Mouse (Mus musculus) bone marrow, adult 2 months (tissue): ENCODE data around the gene Cxcl17. TPM values are rescaled to one million over a fixed set of nuclear protein-coding genes. Genes with fewer than 3 reads are reported as not detected.
A peak's percentile ranks its signal among the peaks of the same experiment; 100 is the strongest.

ENCODE experiments used
- H3K27ac ChIP-seq: fragments of 200-500 bp; 2 replicates; pipeline ENCODE4 v1.5.1; 2012; ENCODE audit warnings: low read depth, mild to moderate bottlenecking, control low read depth, inconsistent platforms, low read length; ENCODE audit not compliant: control insufficient read depth, poor library complexity, insufficient read depth
- H3K4me1 ChIP-seq: fragments of 200-500 bp; 2 replicates; pipeline ENCODE4 v1.6.1; 2011; ENCODE audit warnings: low read length; ENCODE audit not compliant: control insufficient read depth, insufficient read depth
- H3K4me3 ChIP-seq: fragments of 200-500 bp; replicated peaks from 2 replicates; pipeline ENCODE3; 2011; ENCODE audit warnings: mild to moderate bottlenecking, low read depth, low read length, control low read depth; ENCODE audit not compliant: control insufficient read depth
- CTCF ChIP-seq: fragments of 200-500 bp; IDR thresholded peaks from 2 replicates; pipeline ENCODE4 v1.5.1; 2011; ENCODE audit warnings: low read length, control low read depth; ENCODE audit not compliant: control insufficient read depth, insufficient read depth
- POLR2A ChIP-seq: fragments of 200-500 bp; IDR thresholded peaks from 2 replicates; pipeline ENCODE4 v1.6.1; 2011; ENCODE audit warnings: low read depth, mild to moderate bottlenecking, control low read depth, low read length, borderline replicate concordance; ENCODE audit not compliant: control insufficient read depth
- WGBS: fragments of 180-500 bp; shearing (Covaris S2); methylation state at CpG from one replicate; pipeline ENCODE4 v1.1.7; 2018; 5-methylcytosine and 5-hydroxymethylcytosine counted together
- polyA plus RNA-seq: library from polyadenylated mRNA; stranded (reverse); fragments of >200 nt; gene quantifications from 2 replicates; pipeline ENCODE4 v1.2.4, GENCODE M21; 2011; ENCODE audit warnings: low replicate concordance; ENCODE audit not compliant: missing spikeins, insufficient read depth, insufficient read length

The Cxcl17 gene
- polyA plus RNA-seq, 1 experiment: not detected

DNA sequence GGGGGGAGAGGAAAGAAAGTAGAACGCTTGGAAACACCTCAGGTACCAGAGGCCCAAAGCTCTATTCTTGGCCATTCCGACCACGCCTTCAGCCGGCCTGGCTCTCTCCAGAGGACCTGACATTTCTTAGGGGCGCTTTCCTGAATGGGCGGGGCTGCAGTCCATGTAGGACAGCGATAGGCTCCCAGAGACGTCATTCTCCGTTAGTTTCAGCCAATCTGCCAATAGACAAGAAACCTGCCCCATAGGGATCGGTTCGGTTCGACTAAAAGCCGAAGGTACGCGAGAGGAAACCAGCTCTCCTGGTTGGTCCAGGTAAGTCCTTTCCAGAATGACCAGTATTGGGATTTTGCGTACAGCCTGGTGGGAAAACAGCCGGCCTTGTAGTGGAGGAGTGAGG is 36.1 kb downstream of the Cxcl17 start:
- Histone ChIP-seq H3K27ac (no peak overlapping the region), H3K4me1 (peaks cover 3% of the 10 kb centered on the region), H3K4me3 (no peak overlapping the region)
- TF ChIP-seq CTCF (no peak), POLR2A (no peak)
- WGBS: 29% methylated on average over 17 of the region's 17 CpGs

DNA sequence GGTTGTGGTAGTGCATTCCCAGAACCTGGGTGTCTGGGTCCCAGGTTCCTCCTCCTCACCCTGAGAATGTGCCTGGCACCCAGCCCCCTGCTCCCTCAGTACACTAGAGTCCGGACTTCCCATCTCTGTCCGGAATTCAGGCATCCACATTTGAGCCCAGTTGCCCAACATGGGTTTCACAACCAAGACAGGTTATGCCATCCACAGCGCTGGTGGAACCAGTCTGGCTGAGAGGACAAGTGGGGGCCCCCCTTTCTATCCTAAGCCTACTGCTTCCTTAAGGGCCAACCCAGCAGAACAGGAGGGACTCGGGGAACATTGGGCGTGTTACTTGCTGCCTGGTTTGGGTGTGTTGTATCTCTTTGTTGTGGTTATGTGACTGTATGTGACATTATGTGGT is 40.2 kb downstream of the Cxcl17 start:
- Histone ChIP-seq H3K27ac (no peak overlapping the region), H3K4me3 (no peak overlapping the region), H3K4me1 (peaks cover 3% of the 10 kb centered on the region)
- TF ChIP-seq CTCF: no peak
- TF ChIP-seq POLR2A: no peak
- 46% methylated on average over 5 of the region's 5 CpGs for WGBS

DNA sequence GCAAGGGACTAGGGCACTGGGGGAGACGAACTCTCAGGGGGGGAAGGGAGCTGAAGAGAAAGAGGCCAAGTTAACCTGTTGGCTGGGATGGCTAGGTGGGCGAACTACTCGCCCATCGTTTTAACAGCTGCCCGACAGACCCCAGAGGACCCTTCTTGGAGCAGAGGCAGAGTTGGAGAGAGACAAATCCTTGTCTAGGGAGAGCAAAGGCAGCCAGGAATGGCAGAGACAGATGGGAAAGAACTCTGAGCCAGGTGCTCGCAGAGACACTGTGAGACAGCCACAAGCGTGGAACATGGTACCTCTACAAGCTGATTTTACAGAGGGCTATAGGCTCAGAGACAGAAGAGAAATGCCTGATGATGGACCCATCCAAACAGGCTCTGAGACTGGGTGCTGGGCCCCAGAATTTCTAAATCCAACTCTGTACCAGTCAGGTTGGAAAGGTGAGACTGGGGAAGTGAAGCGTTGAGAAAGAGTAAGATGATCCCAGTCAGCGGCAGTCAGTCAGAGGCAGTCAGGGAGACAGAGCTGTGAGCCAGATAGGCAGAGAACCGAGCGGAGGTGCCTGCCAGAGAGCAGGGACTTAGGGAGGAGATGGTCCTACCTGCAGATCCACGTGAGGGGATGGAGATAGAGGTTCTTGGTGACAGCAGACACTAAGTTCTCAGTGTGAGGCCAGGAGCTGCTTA is 43.5 kb downstream of the Cxcl17 start, which contains the start of gene Cnfn:
Gene Cnfn, minus strand, starts transcription at position 667 of the 692 bp plus-strand sequence.
- 71% methylated on average over 12 of the region's 12 CpGs for WGBS
- no peak within 1 kb of the TSS for H3K4me3 ChIP-seq
- no peak within 1 kb of the TSS for H3K27ac ChIP-seq
- peaks cover 3% of the 10 kb centered on the region for H3K4me1 ChIP-seq
- no peak for TF ChIP-seq CTCF
- TF ChIP-seq POLR2A: no peak

DNA sequence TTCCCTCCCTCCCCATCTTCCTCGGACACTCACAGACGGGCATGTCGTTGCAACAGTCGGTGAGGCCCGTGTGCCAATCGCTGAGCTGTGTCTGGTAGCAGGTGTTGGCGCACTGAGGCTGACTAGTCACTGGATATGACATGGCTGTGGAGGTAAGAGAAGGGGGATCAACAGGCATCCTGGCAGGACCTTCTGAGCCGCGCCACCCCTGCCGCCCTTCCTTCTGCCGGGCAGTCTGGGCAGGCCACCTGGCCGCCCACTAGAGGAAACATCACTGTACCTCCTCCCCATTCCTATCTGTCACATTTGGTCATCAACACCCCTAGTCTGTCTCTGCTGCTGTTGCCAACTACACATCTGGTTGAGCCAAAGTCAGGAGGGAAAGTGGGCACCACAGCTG is 44.4 kb downstream of the Cxcl17 start:
- TF ChIP-seq CTCF (no peak), POLR2A (no peak)
- H3K4me3 ChIP-seq: no peak overlapping the region
- no peak overlapping the region for H3K27ac ChIP-seq
- peaks cover 3% of the 10 kb centered on the region for H3K4me1 ChIP-seq
- WGBS: 20% methylated on average over 12 of the region's 12 CpGs

DNA sequence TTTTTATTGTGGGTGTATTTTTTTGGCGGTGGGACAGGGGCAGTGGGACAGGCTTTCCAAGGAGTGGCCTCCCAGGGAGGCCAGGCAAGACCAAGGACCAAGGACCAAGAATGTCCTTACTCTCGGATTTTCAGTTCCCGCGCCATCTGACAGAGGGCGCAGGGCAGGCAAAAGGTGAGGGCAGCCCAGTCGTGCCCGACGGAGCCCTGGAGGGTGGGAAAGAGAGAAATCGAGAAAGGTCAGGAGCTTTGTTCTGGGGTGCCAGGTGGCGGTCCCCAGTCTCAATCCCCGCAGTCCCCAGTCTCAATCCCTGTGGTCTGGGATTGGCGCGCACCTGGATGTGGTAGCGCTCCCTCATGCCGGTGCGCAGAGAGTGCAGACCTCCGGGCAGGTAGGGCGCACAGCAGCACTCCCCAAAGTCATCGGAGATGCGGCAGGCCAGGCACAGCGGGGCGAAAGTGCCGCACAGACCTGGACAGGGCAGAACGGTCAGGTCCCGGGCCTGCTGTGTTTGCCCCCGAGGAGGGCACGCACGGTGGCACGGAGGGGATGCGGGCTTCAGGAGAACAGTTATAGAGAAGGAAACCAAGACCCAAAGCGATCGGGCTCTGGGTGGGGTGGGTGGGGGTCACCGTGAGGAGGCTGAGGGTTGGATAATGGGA is 44.9 kb downstream of the Cxcl17 start:
- TF ChIP-seq POLR2A (no peak), CTCF (peak; percentile 46)
- 6% methylated on average over 33 of the region's 33 CpGs for WGBS
- H3K4me1 ChIP-seq: no peaks in the 10 kb centered on the region; the same call in 1 of the 2 replicates
- H3K4me3 ChIP-seq: no peak overlapping the region
- H3K27ac ChIP-seq: no peak overlapping the region

DNA sequence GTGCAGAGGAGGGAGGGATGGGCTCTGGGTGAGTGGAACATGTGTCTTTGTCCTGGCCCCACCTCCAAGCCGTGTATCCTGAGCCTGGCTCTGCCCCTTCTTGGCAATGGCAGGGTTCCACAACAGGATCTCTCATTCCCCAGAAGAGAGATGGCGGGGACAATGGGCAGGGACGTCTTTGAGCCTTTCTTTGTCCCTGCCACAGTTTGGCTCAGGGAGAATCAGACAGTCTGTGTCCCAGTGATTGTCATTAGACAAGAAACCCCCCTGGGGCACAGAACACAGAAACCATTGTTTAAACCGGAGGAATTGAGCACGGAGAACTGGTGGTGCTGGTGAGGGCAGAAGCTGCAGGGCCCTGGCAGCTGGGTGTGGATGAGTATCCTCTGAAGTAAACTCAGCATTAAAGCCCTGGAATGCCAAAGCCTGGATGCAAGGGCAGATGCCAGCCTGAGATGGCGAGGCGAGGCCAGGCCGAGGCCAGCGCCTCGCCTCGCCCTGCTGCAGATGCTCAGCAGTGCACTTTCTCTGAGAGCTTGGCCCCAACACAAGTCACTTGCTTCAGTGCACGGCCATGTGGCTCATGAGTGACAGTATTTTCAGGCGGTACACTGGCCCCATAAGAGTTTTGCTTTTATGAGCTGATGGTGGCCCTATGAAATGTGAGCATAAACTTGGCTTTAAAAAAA is 46.6 kb downstream of the Cxcl17 start:
- 61% methylated on average over 13 of the region's 13 CpGs for WGBS
- no peak for TF ChIP-seq POLR2A
- TF ChIP-seq CTCF: no peak
- H3K27ac ChIP-seq: no peak overlapping the region
- no peaks in the 10 kb centered on the region for H3K4me1 ChIP-seq
- H3K4me3 ChIP-seq: no peak overlapping the region

DNA sequence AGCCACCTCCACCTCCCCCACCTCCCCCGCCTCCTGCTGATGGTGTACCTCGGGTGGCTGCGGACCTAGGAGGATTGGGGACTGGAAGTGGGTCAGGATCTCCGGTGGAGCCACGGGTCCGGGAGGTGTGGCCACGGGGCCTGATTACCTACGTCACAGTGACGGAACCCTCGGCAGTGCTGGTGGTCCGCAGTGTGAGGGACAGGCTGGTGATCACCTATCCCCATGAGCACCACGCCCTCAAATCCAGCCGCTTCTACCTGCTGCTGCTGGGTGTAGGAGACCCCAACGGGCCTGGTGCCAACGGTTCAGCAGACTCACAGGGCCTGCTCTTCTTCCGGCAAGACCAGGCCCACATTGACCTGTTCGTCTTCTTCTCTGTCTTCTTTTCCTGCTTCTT is 49.1 kb downstream of the Cxcl17 start:
- WGBS: 89% methylated on average over 17 of the region's 17 CpGs

DNA sequence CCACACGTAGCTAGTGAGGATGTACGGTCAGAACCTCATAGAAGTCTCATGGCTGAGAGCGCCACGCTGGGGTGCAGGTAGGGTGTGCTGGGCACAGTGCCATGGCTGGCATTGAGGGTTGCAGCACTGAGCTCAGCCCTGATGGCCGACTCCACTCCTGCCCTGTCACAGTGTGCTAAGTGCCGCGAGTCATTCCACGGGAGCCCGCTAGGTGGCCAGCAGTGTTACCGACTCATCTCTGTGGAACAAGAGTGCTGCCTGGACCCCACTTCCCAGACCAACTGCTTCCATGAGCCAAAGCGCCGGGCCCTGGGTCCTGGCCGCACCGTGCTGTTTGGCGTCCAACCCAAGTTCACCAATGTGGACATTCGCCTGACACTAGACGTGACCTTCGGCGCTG is 49.5 kb downstream of the Cxcl17 start:
- no peak overlapping the region for H3K4me3 ChIP-seq
- TF ChIP-seq CTCF: no peak; the same call in 1 of the 2 replicates
- TF ChIP-seq POLR2A: no peak
- H3K27ac ChIP-seq: no peak overlapping the region
- WGBS: 85% methylated on average over 19 of the region's 19 CpGs
- H3K4me1 ChIP-seq: no peaks in the 10 kb centered on the region

More for the DNA sequence above, 49.1 kb downstream of the Cxcl17 start:
- no peak for TF ChIP-seq CTCF
- no peak for TF ChIP-seq POLR2A
- Histone ChIP-seq H3K4me3 (no peak overlapping the region), H3K27ac (no peak overlapping the region), H3K4me1 (no peaks in the 10 kb centered on the region)
